Mouse (Mus musculus) heart, embryonic 16.5 days (tissue): ENCODE measurements at regions not wholly inside any gene's neighbourhood (a gene's known extent, or its start where the extent isn't known, plus 50 kb on each side); places are given as distances from the start of the nearest gene placed in this dataset.
A peak's percentile ranks its signal among the peaks of the same experiment; 100 is the strongest.

ENCODE experiments used
- ATAC-seq: fragments of 200-750 bp; cut with Nextera tagmentation; replicated peaks from 2 replicates; pipeline ENCODE4 v1.8.0; 2017; ENCODE audit warnings: moderate number of reproducible peaks; ENCODE audit not compliant: insufficient read depth, low FRiP score; ENCODE audit errors: extremely low read depth
- H3K27ac ChIP-seq: fragments of 300-500 bp; sonication (generic); 2 replicates; pipeline ENCODE4 v1.5.1; 2014; ENCODE audit warnings: mild to moderate bottlenecking, low read length, control low read depth, moderate library complexity
- H3K27me3 ChIP-seq: fragments of 300-500 bp; sonication (generic); 2 replicates; pipeline ENCODE4 v1.6.1; 2014; ENCODE audit warnings: low read length, mixed read lengths; ENCODE audit not compliant: control insufficient read depth, insufficient read depth
- H3K36me3 ChIP-seq: fragments of 300-500 bp; sonication (generic); 2 replicates; pipeline ENCODE4 v1.6.1; 2014; ENCODE audit not compliant: control insufficient read depth, insufficient read depth
- H3K4me1 ChIP-seq: fragments of 300-500 bp; sonication (generic); 2 replicates; pipeline ENCODE4 v1.6.1; 2014; ENCODE audit warnings: low read length, mixed read lengths; ENCODE audit not compliant: control insufficient read depth, insufficient read depth
- H3K4me2 ChIP-seq: fragments of 300-500 bp; sonication (generic); 2 replicates; pipeline ENCODE4 v1.6.1; 2014; ENCODE audit warnings: low read depth, mild to moderate bottlenecking, control low read depth, low read length
- H3K4me3 ChIP-seq: fragments of 300-500 bp; sonication (generic); 2 replicates; pipeline ENCODE4 v1.5.1; 2014; ENCODE audit warnings: mild to moderate bottlenecking, control low read depth, low read length
- H3K9ac ChIP-seq: fragments of 300-500 bp; sonication (generic); 2 replicates; pipeline ENCODE4 v1.6.1; 2014; ENCODE audit warnings: low read length, control low read depth
- H3K9me3 ChIP-seq: fragments of 300-500 bp; sonication (generic); replicated peaks from 2 replicates; pipeline ENCODE4 v1.6.1; 2016; ENCODE audit warnings: low read length; ENCODE audit not compliant: control insufficient read depth
- WGBS: fragments of 180-500 bp; shearing (Covaris S2); extraction: QIAGEN DNeasy Blood & Tissue Kit; methylation state at CpG from one replicate; pipeline ENCODE4 v1.1.7; 2014; 5-methylcytosine and 5-hydroxymethylcytosine counted together

GRCm38 (mm10) chr12:71440863-71441262 lies 131.2 kb downstream of the Dact1 start:
- Histone ChIP-seq H3K27me3 (no peaks in the 10 kb centered on the region), H3K27ac (peak overlapping the region; percentile 27; the same call in 1 of the 2 replicates), H3K4me2 (no peak overlapping the region), H3K9ac (no peak overlapping the region), H3K4me1 (peaks cover 13% of the 10 kb centered on the region), H3K9me3 (no peaks in the 10 kb centered on the region), H3K36me3 (no peaks in the 10 kb centered on the region), H3K4me3 (no peak overlapping the region)
- peak; percentile 69; the same call in 1 of the 2 replicates for ATAC-seq
- 55% methylated on average over 3 of the region's 3 CpGs for WGBS

GRCm38 (mm10) chr12:71441272-71441671 lies 131.6 kb downstream of the Dact1 start:
- no peak overlapping the region for H3K4me3 ChIP-seq
- H3K27me3 ChIP-seq = no peaks in the 10 kb centered on the region
- 30% methylated on average over 5 of the region's 5 CpGs for WGBS
- ATAC-seq = peak; percentile 73
- H3K4me2 ChIP-seq = no peak overlapping the region
- H3K4me1 ChIP-seq = peaks cover 13% of the 10 kb centered on the region
- no peaks in the 10 kb centered on the region for H3K36me3 ChIP-seq
- H3K9me3 ChIP-seq = no peaks in the 10 kb centered on the region
- no peak overlapping the region for H3K9ac ChIP-seq
- H3K27ac ChIP-seq = peak overlapping the region; percentile 27; the same call in 1 of the 2 replicates

- 61% methylated on average over 8 of the region's 8 CpGs for WGBS
- H3K27ac ChIP-seq = no peak overlapping the region
- peaks cover 4% of the 10 kb centered on the region for H3K4me1 ChIP-seq
- no peaks in the 10 kb centered on the region for H3K27me3 ChIP-seq
- no peaks in the 10 kb centered on the region for H3K36me3 ChIP-seq
- H3K9ac ChIP-seq = no peak overlapping the region
- no peak overlapping the region for H3K4me3 ChIP-seq
- ATAC-seq = no peak
- no peaks in the 10 kb centered on the region for H3K9me3 ChIP-seq
- H3K4me2 ChIP-seq = no peak overlapping the region
Measured at GRCm38 (mm10) chr12:71446177-71446891, 136.7 kb downstream of the Dact1 start.

- ATAC-seq = no peak
- Histone ChIP-seq H3K27me3 (no peaks in the 10 kb centered on the region), H3K4me3 (no peak overlapping the region), H3K27ac (no peak overlapping the region), H3K9me3 (no peaks in the 10 kb centered on the region), H3K9ac (no peak overlapping the region), H3K4me1 (no peaks in the 10 kb centered on the region), H3K36me3 (no peaks in the 10 kb centered on the region), H3K4me2 (no peak overlapping the region)
- 48% methylated on average over 7 of the region's 7 CpGs for WGBS
Measured at GRCm38 (mm10) chr12:71446892-71447268, 137.2 kb downstream of the Dact1 start.

GRCm38 (mm10) chr12:71449032-71449431 lies 139.3 kb downstream of the Dact1 start:
- WGBS = 48% methylated on average over 3 of the region's 3 CpGs
- no peak overlapping the region for H3K27ac ChIP-seq
- no peaks in the 10 kb centered on the region for H3K9me3 ChIP-seq
- no peak overlapping the region for H3K4me2 ChIP-seq
- H3K27me3 ChIP-seq = no peaks in the 10 kb centered on the region
- ATAC-seq = no peak
- H3K4me1 ChIP-seq = no peaks in the 10 kb centered on the region
- H3K9ac ChIP-seq = no peak overlapping the region
- H3K36me3 ChIP-seq = no peaks in the 10 kb centered on the region
- no peak overlapping the region for H3K4me3 ChIP-seq

GRCm38 (mm10) chr12:71450128-71450527 lies 140.4 kb downstream of the Dact1 start:
- Histone ChIP-seq H3K4me1 (no peaks in the 10 kb centered on the region), H3K27ac (no peak overlapping the region), H3K36me3 (no peaks in the 10 kb centered on the region), H3K27me3 (no peaks in the 10 kb centered on the region), H3K4me2 (no peak overlapping the region), H3K9ac (no peak overlapping the region), H3K4me3 (no peak overlapping the region), H3K9me3 (no peaks in the 10 kb centered on the region)
- 49% methylated on average over 4 of the region's 4 CpGs for WGBS
- no peak for ATAC-seq

GRCm38 (mm10) chr12:71450680-71451463 lies 141.2 kb downstream of the Dact1 start:
- Histone ChIP-seq H3K36me3 (no peaks in the 10 kb centered on the region), H3K9ac (no peak overlapping the region), H3K27ac (no peak overlapping the region), H3K9me3 (no peaks in the 10 kb centered on the region), H3K4me3 (no peak overlapping the region), H3K4me1 (no peaks in the 10 kb centered on the region), H3K4me2 (no peak overlapping the region), H3K27me3 (peaks cover 3% of the 10 kb centered on the region; the same call in 1 of the 2 replicates)
- 71% methylated on average over 14 of the region's 14 CpGs for WGBS
- no peak for ATAC-seq

- no peaks in the 10 kb centered on the region for H3K9me3 ChIP-seq
- no peak overlapping the region for H3K4me2 ChIP-seq
- no peak overlapping the region for H3K27ac ChIP-seq
- H3K9ac ChIP-seq = no peak overlapping the region
- no peak overlapping the region for H3K4me3 ChIP-seq
- ATAC-seq = no peak
- peaks cover 3% of the 10 kb centered on the region; the same call in 1 of the 2 replicates for H3K27me3 ChIP-seq
- no peaks in the 10 kb centered on the region for H3K36me3 ChIP-seq
- 66% methylated on average over 6 of the region's 6 CpGs for WGBS
- no peaks in the 10 kb centered on the region for H3K4me1 ChIP-seq
Measured at GRCm38 (mm10) chr12:71456900-71457299, 147.2 kb downstream of the Dact1 start.

GRCm38 (mm10) chr12:71458559-71459176 lies 149.0 kb downstream of the Dact1 start:
- H3K4me3 ChIP-seq = no peak overlapping the region
- H3K27ac ChIP-seq = no peak overlapping the region
- no peak for ATAC-seq

More at GRCm38 (mm10) chr12:71458559-71459176, 149.0 kb downstream of the Dact1 start:
- H3K4me2 ChIP-seq = no peak overlapping the region
- no peaks in the 10 kb centered on the region for H3K4me1 ChIP-seq
- H3K9me3 ChIP-seq = no peaks in the 10 kb centered on the region
- H3K9ac ChIP-seq = no peak overlapping the region
- 59% methylated on average over 12 of the region's 12 CpGs for WGBS
- H3K36me3 ChIP-seq = no peaks in the 10 kb centered on the region
- peaks cover 3% of the 10 kb centered on the region; the same call in 1 of the 2 replicates for H3K27me3 ChIP-seq
